Mouse (Mus musculus) gastrocnemius, adult 8-10 months (tissue): Measurements from ENCODE around the gene Lactbl1. TPM values are rescaled to one million over a fixed set of nuclear protein-coding genes. Genes with fewer than 3 reads are reported as not detected.

Source experiments
- DNase-seq, 2 experiments: peaks; one replicate each; pipeline ENCODE4 v3.0.0; 2022; ENCODE audit warnings: low spot score in 2 of 2
- total RNA-seq, 4 experiments: library from RNA; stranded (reverse); gene quantifications; 2 replicates each; pipeline ENCODE4 v1.2.4; 2022

Lactbl1 gene
- total RNA-seq, 4 experiments from 2014 or later = not detected

DNA sequence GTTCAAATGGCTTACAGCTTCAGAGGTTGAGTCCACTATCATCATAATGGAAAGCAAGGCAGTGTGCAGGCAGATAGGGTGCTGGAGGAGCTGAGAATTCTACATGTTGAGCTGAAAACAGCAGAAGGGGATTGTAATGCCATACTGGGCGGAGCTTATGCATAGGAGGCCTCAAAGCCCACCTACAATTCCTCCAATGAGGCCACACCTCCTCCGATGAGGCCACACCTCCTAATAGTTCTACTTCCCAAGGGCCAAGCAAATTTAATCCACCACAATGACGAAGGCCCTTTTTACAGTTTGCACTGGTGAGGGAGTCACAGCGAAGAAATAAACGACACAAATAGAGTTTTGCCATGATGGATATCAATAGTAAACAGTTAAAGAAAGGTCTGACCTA is 14.1 kb downstream of the Lactbl1 start:
- DNase-seq = no peak

DNA sequence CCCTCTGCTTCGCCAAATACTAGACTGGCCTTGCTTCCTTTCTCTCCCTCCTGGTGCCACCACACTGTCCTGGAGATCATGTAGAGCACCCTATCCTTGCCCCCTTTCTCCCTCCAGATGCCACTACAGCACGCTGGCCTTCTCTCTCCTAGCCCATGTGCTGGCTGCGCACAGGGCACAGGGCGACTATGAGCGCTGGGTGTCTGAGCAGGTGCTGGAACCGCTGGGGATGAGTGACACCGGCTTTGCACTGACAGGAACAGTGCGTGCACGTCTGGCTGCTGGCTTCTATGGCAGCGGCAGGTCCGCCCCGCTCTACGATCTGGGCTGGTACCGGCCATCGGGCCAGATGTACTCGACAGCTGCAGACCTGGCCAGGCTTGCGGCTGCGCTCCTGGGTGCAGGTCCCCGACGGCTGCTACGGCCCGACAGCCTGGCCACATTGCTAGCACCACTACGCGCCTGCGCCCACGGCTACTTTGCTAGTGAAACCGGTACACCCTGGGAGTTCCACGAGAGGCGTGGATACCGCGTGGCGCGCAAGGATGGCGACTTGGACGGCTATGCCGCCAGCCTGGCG is 14.7 kb downstream of the Lactbl1 start:
- DNase-seq = no peak

DNA sequence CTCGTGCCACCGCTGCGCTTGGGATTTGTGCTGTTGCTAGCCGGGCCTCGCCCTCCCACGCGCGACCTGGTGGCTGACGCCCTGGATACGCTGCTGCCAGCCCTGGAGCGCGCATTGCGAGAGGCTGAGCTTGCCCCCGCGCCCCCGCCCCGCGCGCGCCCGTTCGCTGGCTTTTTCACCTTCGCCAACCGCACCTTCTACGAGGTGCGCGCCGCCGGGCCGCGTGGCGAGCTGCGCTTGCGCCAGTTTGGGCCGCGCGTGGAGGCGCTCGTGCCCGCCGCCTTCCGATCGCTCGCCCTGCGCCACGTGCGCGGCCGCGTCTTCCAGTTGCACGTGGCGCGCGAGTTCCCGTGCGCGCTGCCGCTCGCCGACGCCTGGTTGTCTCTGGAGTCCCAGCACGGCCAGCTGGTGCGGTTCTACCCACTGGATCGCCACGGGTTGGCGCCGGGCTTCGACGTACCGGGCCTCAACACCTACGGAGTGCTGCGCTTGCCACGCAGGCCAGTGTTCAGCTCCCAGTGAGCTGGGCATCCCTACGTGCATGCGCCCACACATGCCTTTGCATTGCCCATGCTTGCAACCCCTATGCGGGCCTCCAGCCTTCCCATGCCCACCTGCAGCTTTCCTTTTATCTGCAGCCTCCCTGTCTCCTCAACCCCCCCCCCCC is 15.3 kb downstream of the Lactbl1 start:
- DNase-seq = no peak

DNA sequence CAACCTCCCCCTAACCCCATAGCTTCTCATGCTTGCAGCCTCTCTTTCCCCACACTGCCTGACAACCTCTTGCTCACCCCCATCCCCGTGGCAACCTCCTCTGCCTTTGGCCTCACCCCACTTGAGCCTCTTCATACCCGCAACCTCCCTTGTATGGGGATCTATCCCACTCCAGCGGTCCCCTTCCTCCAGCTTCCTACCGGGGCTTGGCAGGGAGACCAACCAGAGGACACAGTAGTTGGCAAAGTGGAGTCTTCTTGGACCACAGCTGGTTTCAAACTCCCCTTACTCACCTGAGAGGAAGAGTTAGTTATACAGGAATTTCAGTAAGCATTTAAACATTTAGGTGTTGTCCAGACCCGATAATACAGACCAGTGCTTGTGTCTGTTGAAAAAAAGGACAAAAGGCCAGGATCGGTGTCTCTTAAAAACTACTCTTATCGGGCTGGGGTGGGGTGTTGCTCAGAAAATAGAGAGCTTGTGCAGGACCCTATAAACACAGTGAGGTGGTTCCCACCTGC is 15.9 kb downstream of the Lactbl1 start:
- no peak for DNase-seq

DNA sequence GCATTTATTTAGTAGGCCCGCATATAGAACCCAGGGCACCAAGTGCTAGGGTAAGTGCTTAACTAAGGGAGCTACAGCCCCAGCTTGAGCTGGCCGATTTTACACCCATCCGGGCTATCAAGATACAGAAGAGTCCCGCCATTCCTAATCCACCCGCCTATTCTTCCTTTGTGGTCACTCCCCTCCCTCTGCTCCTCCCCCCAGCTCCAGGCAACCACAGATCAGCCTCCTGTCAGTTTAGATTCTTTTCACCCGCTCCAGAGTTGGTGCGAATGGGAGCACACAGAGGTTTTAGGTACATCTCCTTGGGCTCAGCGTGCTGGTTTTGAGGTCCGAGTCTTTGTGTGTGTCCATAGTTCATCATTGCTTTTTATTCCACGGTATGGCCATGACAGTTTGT is 16.5 kb downstream of the Lactbl1 start:
- DNase-seq = no peak

DNA sequence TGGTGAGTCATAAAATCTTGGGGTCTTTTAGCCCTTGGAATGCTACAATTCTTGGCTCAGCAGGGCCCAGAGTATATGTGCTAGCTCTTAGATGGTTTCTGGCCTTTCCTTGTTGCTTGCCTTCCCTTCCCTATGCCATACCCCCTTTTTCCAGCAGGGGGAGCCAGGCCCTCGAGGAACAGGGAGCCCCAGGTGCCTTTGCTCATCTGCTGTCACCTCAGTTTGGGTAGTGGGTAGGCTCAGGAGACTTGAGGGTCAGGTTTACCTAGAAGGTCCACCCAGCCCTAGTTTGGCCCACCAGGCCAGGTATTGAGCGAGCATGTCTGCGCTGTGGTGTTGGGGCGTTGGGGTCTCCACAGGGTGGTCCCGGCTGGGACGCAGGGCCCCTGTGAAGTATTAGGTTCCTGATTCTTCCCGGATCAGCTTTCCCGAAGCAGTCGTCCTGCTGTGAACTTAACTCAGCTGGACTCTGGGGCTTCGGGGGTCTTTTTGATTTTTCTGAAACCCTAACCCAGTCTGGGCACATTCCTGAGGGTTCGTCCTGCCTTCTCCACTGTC is 26.6 kb downstream of the Lactbl1 start:
- DNase-seq = peak; percentile 38 to 45

DNA sequence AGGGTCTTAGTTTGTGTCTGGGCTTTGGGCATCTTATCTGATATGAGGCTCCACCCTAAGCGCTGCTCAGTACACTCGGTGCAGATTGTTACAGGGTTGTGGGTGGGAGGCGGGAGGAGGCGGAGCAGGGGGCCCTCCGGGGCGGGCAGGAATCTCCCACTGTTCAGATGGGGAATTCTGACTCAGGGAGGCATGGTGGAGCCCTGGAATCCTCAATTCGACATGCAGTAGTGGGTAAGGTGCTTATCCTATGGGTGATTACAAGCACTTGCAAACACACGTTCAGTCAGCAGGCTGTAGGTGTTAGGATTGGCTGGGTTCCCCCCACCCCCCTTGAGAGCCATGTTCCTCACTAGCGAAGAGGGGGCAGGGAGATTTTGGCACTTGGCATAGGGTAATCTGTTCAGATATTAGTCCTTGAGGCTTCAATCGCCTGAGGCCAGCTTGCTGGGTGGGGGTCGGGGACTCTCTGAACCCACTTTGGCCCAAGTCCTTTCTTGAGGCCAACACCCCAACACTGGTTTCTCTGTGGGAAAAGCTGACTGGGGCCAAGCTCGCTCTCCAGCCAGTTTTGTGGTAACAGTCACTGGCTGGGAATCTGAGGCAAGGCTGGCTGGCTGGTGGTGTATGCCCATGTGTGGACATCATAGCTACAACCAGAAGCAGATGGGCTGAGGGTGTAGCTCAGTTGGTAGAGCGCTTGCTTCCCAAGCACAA is 27.2 kb downstream of the Lactbl1 start:
- DNase-seq = no peak

DNA sequence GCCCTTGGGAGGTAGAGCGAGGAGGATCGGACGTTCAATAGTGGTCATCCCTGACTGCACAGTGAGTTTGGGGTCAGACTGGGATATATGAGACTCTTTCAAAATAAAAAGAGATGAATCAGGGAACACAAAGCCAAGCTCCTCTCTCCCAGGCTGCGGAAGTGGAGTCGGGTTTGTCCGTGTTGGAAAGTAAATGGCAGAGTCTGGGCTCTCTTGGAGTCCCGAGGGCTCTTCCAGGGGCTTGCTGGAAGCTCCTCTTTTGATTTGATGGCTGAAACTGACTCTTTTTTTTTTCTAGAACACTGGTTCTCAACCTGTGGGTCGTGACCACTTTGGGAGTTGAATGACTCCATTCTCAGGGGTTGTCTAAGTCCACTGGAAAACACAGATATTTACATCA is 27.8 kb downstream of the Lactbl1 start:
- DNase-seq = no peak

DNA sequence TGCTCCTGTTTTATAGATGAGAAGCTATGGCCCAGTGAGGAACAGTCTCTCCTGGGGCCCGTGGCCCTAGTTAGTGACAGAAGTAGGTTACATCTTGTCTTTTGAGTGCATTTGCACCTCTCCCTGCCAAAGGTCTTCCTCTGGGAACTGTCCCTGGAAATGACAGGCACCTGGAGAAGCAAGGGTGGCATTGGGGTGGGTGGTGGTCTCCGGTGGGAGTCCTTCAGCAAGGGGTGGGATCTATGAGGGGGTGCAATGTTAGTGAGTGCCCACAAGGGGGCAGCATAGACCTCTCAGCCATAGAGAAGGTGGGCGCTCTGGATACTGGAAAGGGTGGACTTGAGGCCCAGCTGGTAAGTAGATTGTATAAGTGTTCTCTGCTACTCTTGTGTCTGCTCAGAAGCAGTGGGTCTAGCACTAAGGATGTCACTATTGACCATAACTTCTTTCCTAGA is 29.0 kb downstream of the Lactbl1 start:
- DNase-seq = no peak

DNA sequence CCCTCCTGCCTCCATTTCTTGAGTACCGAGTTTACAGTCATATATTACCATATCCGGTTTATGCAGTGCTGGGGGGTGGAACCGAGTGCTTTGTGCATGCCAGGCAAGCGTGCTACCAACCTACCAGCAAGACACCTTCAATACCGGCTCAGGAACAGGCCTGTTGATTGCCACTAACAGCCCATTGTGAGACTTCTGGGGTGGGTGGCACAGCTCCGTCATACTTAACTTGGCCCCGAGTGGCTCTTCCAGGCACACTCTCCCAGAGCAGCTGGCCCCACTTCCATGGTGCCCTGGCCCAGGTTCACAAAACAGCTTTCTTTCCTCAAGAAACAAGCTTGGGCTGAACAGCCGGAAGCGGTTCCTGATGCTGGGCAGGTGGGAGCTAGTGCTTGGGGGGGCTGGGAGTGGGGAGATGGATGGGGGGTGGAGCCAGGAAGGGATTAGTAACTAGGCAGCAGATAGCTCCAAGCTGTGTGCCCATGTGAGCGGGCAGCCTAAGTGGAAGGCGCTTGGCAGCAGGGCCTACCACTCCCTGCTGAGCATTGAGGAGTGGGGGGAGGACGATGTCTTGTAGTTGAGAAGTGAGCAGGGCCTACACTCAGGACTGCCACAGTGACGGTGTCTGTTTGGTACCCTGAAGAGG is 29.6 kb downstream of the Lactbl1 start:
- DNase-seq = no peak

DNA sequence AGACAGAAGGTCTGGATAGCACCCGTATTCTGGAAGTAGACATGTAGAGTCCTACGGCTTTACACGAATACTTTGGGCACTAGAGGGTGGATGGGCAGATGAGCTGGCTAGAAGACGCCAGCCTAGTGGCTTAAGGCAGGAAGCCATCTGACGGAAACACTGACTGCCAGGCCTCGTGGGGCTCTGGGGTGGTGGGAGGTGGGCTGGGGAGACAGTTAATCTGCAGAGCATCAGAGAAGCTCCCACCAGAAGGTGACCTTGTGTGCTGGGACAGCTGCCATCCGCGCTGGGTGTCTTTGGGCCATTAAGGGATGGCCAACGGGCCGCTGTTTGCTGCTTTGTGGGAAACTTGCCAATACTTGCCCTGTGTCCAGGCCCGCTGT is 30.1 kb downstream of the Lactbl1 start:
- no peak for DNase-seq

DNA sequence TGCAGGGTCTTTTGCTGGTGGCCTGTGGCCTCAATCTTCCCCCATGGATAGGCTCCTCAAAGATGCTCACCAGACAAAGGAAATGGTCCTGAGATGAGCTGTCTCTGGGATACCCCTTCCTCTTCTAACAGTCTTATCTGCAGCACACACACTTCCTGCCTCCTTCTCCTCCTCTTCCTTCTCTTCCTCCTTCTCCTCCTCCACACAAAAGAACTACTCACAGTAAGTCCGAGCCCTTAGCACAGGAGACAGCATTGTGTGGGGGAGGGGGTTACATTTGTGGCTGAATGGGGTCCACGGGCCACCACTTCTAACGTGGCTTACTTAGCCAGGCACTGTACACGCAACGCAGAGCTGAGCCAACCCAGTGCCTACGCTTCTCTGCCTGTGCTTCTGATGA is 30.6 kb downstream of the Lactbl1 start:
- DNase-seq = no peak

DNA sequence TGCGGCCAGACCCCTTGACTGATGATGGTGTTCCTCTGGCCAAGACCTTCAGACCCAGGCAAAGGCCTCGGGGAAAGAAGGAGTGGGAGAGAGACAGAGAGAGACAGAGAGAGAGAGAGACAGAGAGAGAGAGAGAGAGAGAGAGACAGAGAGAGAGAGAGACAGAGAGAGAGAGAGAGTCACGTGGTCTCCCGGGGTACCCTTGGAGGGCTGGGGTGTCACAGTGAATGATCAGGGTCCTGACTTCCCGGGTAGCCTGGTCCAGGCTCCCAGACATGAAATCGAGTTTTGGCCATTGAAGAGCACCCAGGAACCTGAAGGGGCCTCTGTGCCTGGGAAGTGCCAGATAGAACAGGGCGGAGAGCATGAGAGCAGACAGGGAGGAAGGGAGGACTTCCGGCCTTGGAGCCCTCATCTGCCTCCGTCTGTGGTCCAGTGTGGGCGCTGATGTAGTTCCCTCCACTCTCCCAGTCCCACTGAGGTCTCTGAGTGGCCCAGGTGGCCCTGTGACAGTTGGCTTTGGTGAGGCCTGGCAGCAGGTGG is 31.3 kb downstream of the Lactbl1 start:
- DNase-seq = no peak

DNA sequence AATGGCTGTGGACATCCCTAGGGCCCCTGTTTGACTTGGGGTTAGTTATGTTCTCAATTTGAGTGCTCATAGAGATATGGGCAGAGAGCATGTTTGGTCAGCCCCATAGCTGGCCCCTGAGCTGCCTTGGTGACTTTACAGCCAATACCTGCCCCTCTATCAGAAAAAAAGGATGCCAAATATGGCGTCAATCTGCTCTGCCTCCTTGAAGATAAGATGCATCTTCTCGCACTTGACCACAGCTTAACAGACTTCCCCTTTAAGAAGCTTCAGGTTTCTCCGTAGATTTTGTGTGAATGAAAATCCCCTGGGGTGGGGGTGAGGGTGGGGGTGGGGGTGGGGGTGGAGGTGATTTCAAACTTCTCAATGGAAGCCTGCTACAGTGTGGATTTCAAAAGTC is 35.5 kb downstream of the Lactbl1 start:
- DNase-seq = no peak

DNA sequence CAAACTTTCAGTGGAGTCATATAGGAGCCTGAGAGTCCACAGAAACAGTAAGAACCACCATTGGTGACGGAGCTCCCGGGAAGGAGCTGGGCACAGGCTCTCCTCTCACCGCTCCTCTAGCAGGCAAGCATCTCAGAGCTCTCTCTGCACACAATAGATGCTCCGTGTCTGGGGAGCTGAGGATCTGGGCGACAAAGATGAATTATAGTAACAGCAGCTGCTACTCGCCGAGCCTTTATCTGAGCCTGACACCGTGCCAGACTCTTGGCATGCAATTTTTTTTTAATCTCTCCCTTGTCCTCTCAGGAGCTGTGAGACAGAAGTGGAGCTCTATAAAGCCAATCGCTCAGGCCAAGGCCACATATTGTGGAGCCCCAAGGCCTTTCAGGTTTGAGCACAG is 42.6 kb downstream of the Lactbl1 start:
- DNase-seq = no peak

DNA sequence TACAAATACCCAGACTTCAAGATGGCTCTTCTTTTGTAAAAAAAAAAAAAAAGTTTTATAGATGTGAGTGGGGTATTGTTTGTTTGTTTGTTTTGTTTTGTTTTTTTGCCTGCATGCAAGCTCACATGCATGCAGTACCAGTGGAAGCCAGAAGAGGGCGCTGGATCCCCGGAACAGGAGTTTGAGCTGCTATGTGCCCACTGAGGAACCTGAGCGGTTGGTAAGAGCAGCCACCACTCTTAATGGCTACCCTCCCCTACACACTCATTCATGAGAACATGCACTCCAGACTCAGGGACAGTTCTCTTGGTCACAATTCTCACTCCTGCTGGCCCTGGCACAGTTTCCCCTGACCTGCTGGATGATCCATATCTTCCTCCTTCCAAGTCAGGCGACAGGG is 43.6 kb downstream of the Lactbl1 start:
- no peak for DNase-seq

DNA sequence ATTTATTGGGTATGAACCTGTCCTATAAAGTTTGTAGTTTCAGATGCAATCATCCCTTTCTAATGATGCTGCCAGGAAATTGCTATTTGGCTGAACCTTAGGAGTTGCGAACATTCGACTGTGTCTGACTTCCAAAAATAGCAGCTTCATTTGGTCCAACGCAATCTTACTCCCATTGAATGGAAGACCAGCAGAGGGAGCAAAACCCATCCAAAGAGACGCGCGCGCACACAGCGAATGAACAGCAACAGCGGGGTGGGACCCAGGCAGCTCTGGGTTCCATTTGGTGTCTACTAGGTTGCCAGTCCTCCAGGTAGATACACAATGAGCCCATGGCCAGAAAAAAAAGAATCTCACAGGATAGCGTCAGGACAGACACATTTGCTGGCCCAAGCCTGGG is 45.3 kb downstream of the Lactbl1 start:
- DNase-seq = no peak

DNA sequence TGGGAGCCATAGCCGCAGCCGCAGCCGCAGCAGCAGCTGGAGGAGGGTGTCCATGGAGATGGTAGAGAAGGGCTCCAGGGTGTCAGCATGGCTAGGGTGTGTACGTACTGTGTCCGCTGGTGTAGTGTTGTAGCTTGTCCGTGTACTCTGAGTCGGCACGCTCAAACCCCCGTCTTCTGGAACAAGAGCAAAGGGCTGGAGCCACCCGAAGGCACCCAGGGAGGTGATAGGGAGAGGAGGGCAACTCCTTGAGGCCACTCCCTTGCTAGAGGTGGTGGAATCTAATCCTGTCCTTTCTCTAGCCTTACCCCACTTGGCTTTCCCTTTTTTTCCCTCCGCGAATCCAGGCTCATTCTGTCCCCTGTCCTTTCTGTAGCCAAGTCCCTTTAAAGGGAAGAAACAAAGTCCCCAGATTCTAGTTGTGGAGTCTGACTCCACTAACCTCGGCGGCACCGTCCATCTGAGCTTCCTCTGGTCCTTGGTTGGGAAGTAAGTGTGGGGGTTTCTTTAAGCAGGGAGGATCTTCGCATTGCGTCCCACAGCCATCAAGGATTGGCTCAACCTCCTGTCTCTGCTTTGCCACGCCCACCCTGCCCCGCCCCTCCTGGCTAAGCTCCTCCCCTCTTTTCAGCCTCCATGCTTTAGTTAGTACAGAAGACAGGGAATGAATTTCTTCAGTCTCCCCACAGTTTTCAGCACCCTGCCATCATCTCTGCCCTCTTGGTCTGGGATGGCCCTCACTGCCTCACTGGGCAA is 50.1 kb downstream of the Lactbl1 start:
- DNase-seq = no peak

DNA sequence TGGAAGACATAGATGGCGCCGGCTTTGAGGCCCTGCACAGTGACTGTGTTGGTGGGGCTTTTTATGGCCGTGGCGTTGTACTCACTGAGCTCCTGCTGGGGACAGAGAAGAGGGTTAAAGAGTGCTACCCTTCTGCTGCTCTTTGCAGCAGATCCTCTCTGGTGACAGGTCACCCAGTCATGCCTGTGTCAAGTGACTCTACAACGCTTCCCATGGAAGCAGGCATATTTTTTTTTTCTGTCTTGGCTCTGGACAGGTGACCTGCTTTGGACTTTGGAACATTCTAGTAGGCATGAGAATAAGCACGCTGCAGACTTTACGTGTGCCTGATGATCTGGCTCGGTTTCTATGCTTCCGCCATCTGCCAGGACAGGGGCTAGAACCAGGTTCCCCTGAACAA is 53.0 kb downstream of the Lactbl1 start:
- DNase-seq = no peak

DNA sequence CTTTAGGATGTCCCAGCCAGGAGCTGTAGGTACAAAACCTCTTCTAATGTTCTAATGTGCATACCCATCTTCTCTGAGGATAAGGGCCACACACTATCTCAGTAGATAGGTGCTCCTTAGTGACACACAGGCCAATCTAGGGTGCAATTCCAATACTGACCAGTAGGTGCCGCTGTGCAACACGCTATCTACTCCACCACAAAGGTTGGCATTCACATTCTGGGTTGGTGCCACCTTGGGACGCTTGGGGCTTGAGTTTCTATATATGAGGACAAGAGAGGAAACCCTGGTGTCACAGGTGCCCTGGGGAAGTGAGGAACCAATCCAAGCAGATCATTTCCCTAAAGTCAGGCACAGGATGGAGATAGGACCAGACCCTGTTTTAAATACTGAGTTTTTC is 56.1 kb downstream of the Lactbl1 start:
- peak; percentile 72 to 75 for DNase-seq

DNA sequence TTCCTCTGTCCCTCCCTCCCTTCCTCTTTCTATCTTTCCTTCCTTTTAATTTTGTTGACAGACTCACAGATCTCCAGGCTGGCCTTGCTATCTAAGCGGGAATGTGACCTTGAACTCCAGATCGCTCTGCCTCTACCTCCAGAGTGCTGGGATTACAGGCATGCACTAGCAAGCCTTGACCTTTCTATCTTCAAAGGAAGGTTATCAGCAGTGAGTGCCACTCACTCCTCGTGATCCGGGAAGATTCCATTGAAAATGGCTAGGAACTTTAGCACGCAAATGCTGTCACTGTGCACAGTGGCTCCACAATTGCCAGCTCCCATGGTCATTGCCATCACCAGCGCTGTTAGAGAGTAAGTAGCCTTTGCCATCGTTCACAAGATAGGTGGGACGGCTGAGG is 56.8 kb downstream of the Lactbl1 start:
- no peak for DNase-seq
